23 mouse cellular contexts compared by ENCODE assay signal in the genomic region with DNA sequence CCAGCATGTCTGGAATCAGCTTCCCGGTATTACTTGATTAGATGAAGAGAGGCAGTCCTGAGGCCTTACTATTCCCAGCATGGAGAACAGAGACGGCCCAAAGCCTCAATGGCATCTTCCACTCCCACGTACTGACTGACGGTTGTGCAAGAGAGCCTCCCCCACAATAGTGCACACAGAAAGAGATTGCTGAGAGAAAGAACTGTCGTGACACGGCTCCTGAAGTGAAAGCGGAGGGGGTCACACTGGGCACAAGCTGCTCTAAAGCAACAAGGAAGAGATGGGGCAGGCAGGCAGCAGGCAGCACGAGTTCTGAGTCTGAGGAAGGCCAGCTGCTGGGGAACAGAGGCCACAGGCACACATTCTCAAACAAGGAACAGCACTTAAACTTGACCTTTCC.
A peak's percentile ranks its signal among the peaks of the same experiment; 100 is the strongest.
DNase-seq lines count a peak whose midpoint lies in the region; ATAC-seq and TF ChIP-seq lines count a peak whose summit lies in the region.
"Had no signal": no experiment of that assay in that cellular context is flagged by ENCODE, and none has a peak within 500 bp of the region (broad histone marks: within the 10 kb centered on the region; RNA-seq: fewer than 3 reads in every experiment).

No protein-coding gene starts in this region.

- H3K4me1 ChIP-seq in forebrain, embryonic 16.5 days (replicated peaks; ENCODE audit: control insufficient read depth, insufficient read depth, low read length): no peaks in the 10 kb centered on the region
- no peaks in the 10 kb centered on the region for H3K4me1 ChIP-seq in forebrain, embryonic 11.5 days (replicated peaks; ENCODE audit: control insufficient read depth, insufficient read depth, low read length)
- H3K4me1 ChIP-seq in kidney, embryonic 14.5 days (ENCODE audit: control insufficient read depth, insufficient read depth, low read length): 0 out of 2 replicates have a peak, but pooled peaks cover 4% of the 10 kb centered on the region
- no peaks in the 10 kb centered on the region for H3K4me1 ChIP-seq in kidney, adult 2 months (ENCODE audit: control insufficient read depth, insufficient read depth, low read length)
- no peaks in the 10 kb centered on the region for H3K4me1 ChIP-seq in lung, embryonic 14.5 days (ENCODE audit: insufficient read depth)
- H3K4me1 ChIP-seq: intestine, embryonic 15.5 days; limb, embryonic 12.5 days; liver, embryonic 13.5 days had no signal

- 0 out of 2 replicates have a peak, but pooled peaks have one; percentile 15 for ATAC-seq in forebrain, embryonic 16.5 days
- no peak for ATAC-seq in forebrain, embryonic 11.5 days (replicated peaks; ENCODE audit: low FRiP score)
- 0 out of 2 replicates have a peak, but pooled peaks have one; percentile 43 for ATAC-seq in kidney, embryonic 14.5 days (ENCODE audit: low FRiP score, low TSS enrichment)
- no peak for ATAC-seq in lung, embryonic 14.5 days (ENCODE audit: insufficient read depth)
- ATAC-seq: activated CD4-positive, CD25-positive, alpha-beta regulatory T cell, adult 4 months; CD4-positive, CD25-positive, alpha-beta regulatory T cell, adult 4 months; intestine, embryonic 15.5 days; midbrain, embryonic 16.5 days had no signal

- 72% methylated on average over 8 of the region's 8 CpGs for WGBS in forebrain, embryonic 16.5 days
- 82% methylated on average over 8 of the region's 8 CpGs for WGBS in forebrain, embryonic 11.5 days
- WGBS in kidney, embryonic 14.5 days: 38% methylated on average over 8 of the region's 8 CpGs
- WGBS in kidney, adult 2 months: 56% methylated on average over 8 of the region's 8 CpGs
- WGBS in lung, embryonic 14.5 days: 57% methylated on average over 8 of the region's 8 CpGs

- TF ChIP-seq POLR2A in kidney, adult 2 months (IDR thresholded peaks at IDR 0.05; ENCODE audit: low read depth, low read length): no peak

- H3K4me3 ChIP-seq in forebrain, embryonic 16.5 days (replicated peaks; ENCODE audit: low read length): no peak overlapping the region
- no peak overlapping the region for H3K4me3 ChIP-seq in forebrain, embryonic 11.5 days (ENCODE audit: low read depth, low read length)
- no peak overlapping the region for H3K4me3 ChIP-seq in kidney, embryonic 14.5 days (ENCODE audit: low read length)
- H3K4me3 ChIP-seq in kidney, adult 2 months (ENCODE audit: insufficient read depth, low read depth, low read length): no peak overlapping the region
- no peak overlapping the region for H3K4me3 ChIP-seq in lung, embryonic 14.5 days (ENCODE audit: low read depth, low read length)
- H3K4me3 ChIP-seq: embryonic facial prominence, embryonic 13.5 days; hindbrain, embryonic 15.5 days; intestine, embryonic 15.5 days; limb, embryonic 12.5 days; liver, embryonic 13.5 days; neural tube, embryonic 15.5 days had no signal

- no peaks in the 10 kb centered on the region for H3K27me3 ChIP-seq in forebrain, embryonic 16.5 days (replicated peaks; ENCODE audit: control insufficient read depth, insufficient read depth, low read length)
- no peaks in the 10 kb centered on the region for H3K27me3 ChIP-seq in forebrain, embryonic 11.5 days (ENCODE audit: control insufficient read depth, insufficient read depth, low read length)
- no peaks in the 10 kb centered on the region for H3K27me3 ChIP-seq in kidney, embryonic 14.5 days (ENCODE audit: control insufficient read depth, insufficient read depth, low read length)
- no peaks in the 10 kb centered on the region for H3K27me3 ChIP-seq in kidney, adult 2 months (replicated peaks; ENCODE audit: control insufficient read depth, insufficient read depth, low read length)
- H3K27me3 ChIP-seq in lung, embryonic 14.5 days (ENCODE audit: insufficient read depth, low read length): no peaks in the 10 kb centered on the region
- H3K27me3 ChIP-seq: embryonic facial prominence, embryonic 13.5 days; hindbrain, embryonic 15.5 days; intestine, embryonic 15.5 days; limb, embryonic 12.5 days; liver, embryonic 13.5 days; neural tube, embryonic 15.5 days had no signal

- no peak overlapping the region for H3K27ac ChIP-seq in forebrain, embryonic 16.5 days (ENCODE audit: low read length)
- no peak overlapping the region for H3K27ac ChIP-seq in forebrain, embryonic 11.5 days (ENCODE audit: low read depth, low read length)
- H3K27ac ChIP-seq in kidney, embryonic 14.5 days (ENCODE audit: low read depth, low read length): no peak overlapping the region
- H3K27ac ChIP-seq in kidney, adult 2 months (ENCODE audit: insufficient read depth, low read depth, low read length): no peak overlapping the region
- peak overlapping the region; percentile 4; the same call in 1 of the 2 replicates for H3K27ac ChIP-seq in lung, embryonic 14.5 days (ENCODE audit: low read depth)
- H3K27ac ChIP-seq: embryonic facial prominence, embryonic 13.5 days; hindbrain, embryonic 15.5 days; intestine, embryonic 15.5 days; limb, embryonic 12.5 days; liver, embryonic 13.5 days; macrophage; neural tube, embryonic 15.5 days had no signal

- DNase-seq in forebrain, embryonic 11.5 days (ENCODE audit: low spot score): no peak
- DNase-seq in kidney, adult 2 months: no peak
- DNase-seq in lung, embryonic 14.5 days: peak; percentile 19
- DNase-seq in lung, postnatal 4 days: no peak
- peak; percentile 24 for DNase-seq in right cerebral cortex, adult 18-20 months
- DNase-seq in right cerebral cortex, postnatal 10 days (ENCODE audit: low spot score in 2 of 2): no peak
- DNase-seq: adrenal gland, postnatal 10 days; cerebellum, adult 11 months; cerebellum, postnatal 14 days; liver, embryonic 13.5 days; right cerebral cortex, postnatal 25 days had no signal

- no peak for TF ChIP-seq CTCF in kidney, adult 2 months (conservative IDR thresholded peaks at IDR 0.05; ENCODE audit: insufficient read depth, insufficient read length, low read depth, low read length)
- no peak for TF ChIP-seq CTCF in lung, embryonic 14.5 days (IDR thresholded peaks at IDR 0.05; ENCODE audit: low read depth)

- peaks cover 13% of the 10 kb centered on the region; the same call in 1 of the 2 replicates for H3K36me3 ChIP-seq in forebrain, embryonic 16.5 days (ENCODE audit: control insufficient read depth, insufficient read depth)
- H3K36me3 ChIP-seq in forebrain, embryonic 11.5 days (ENCODE audit: control insufficient read depth, insufficient read depth, low read length): no peaks in the 10 kb centered on the region
- H3K36me3 ChIP-seq in kidney, embryonic 14.5 days (ENCODE audit: control insufficient read depth, insufficient read depth, low read length): peaks cover 21% of the 10 kb centered on the region
- H3K36me3 ChIP-seq in kidney, adult 2 months (ENCODE audit: control insufficient read depth, insufficient read depth, low read length): peaks cover 5% of the 10 kb centered on the region
- peaks cover 49% of the 10 kb centered on the region for H3K36me3 ChIP-seq in lung, embryonic 14.5 days (ENCODE audit: insufficient read depth)
- H3K36me3 ChIP-seq: G1E had no signal

- no peak overlapping the region for H3K4me2 ChIP-seq in forebrain, embryonic 16.5 days (ENCODE audit: low read length)
- no peak overlapping the region for H3K4me2 ChIP-seq in forebrain, embryonic 11.5 days (ENCODE audit: low read depth, low read length, severe bottlenecking)
- H3K4me2 ChIP-seq in kidney, embryonic 14.5 days (replicated peaks; ENCODE audit: low read depth, low read length): no peak overlapping the region
- no peak overlapping the region for H3K4me2 ChIP-seq in lung, embryonic 14.5 days
- H3K4me2 ChIP-seq: embryonic facial prominence, embryonic 13.5 days; hindbrain, embryonic 15.5 days; intestine, embryonic 15.5 days; limb, embryonic 12.5 days; liver, embryonic 13.5 days; neural tube, embryonic 15.5 days had no signal

- no peaks in the 10 kb centered on the region for H3K9me3 ChIP-seq in forebrain, embryonic 16.5 days (ENCODE audit: control insufficient read depth, low read length)
- H3K9me3 ChIP-seq in forebrain, embryonic 11.5 days (ENCODE audit: control insufficient read depth, low read length): no peaks in the 10 kb centered on the region
- H3K9me3 ChIP-seq in kidney, embryonic 14.5 days (ENCODE audit: control insufficient read depth, low read length): no peaks in the 10 kb centered on the region
- no peaks in the 10 kb centered on the region for H3K9me3 ChIP-seq in lung, embryonic 14.5 days (ENCODE audit: low read depth, low read length)
- H3K9me3 ChIP-seq: embryonic facial prominence, embryonic 13.5 days; hindbrain, embryonic 15.5 days; intestine, embryonic 15.5 days; limb, embryonic 12.5 days; liver, embryonic 13.5 days; neural tube, embryonic 15.5 days had no signal

- H3K9ac ChIP-seq in forebrain, embryonic 16.5 days (replicated peaks; ENCODE audit: low read depth, low read length): no peak overlapping the region
- H3K9ac ChIP-seq in forebrain, embryonic 11.5 days (ENCODE audit: low read length): no peak overlapping the region
- H3K9ac ChIP-seq in kidney, embryonic 14.5 days (ENCODE audit: low read depth, low read length): no peak overlapping the region
- no peak overlapping the region for H3K9ac ChIP-seq in lung, embryonic 14.5 days
- H3K9ac ChIP-seq: embryonic facial prominence, embryonic 13.5 days; hindbrain, embryonic 15.5 days; intestine, embryonic 15.5 days; limb, embryonic 12.5 days; liver, embryonic 13.5 days; neural tube, embryonic 15.5 days had no signal

Comparison
In these comparisons a context has a peak if more than half of its experiments do, and no peak if none do; other contexts are left out.
1. ATAC-seq: peak in forebrain, embryonic 16.5 days (single experiment) and kidney, embryonic 14.5 days (single experiment); none in forebrain, embryonic 11.5 days (single experiment) and lung, embryonic 14.5 days (single experiment).
2. DNase-seq: peak in lung, embryonic 14.5 days (single experiment) and right cerebral cortex, adult 18-20 months (single experiment); none in forebrain, embryonic 11.5 days (single experiment), kidney, adult 2 months (single experiment), lung, postnatal 4 days (0 of 2) and right cerebral cortex, postnatal 10 days (0 of 2).